ENCODE assay signal across 22 mouse cellular contexts in genomic region chr5:104538612-104539011, GRCm38 (mm10). TPM values are rescaled to one million over a fixed set of nuclear protein-coding genes. Genes with fewer than 3 reads are reported as not detected.
A peak's percentile ranks its signal among the peaks of the same experiment; 100 is the strongest.
DNase-seq lines count a peak whose midpoint lies in the region; ATAC-seq and TF ChIP-seq lines count a peak whose summit lies in the region.
"Had no signal": no experiment of that assay in that cellular context is flagged by ENCODE, and none has a peak within 500 bp of the region (broad histone marks: within the 10 kb centered on the region; RNA-seq: fewer than 3 reads in every experiment).

No protein-coding gene starts in this region.

- no peak for TF ChIP-seq POLR2A in brain, embryonic 14.5 days (IDR thresholded peaks at IDR 0.05; ENCODE audit: borderline replicate concordance, extremely low read depth, insufficient read depth, insufficient read length, poor library complexity, severe bottlenecking)

- H3K9me3 ChIP-seq in forebrain, embryonic 13.5 days (replicated peaks) = peaks cover 3% of the 10 kb centered on the region; the same call in 1 of the 2 replicates
- H3K9me3 ChIP-seq in forebrain, embryonic 12.5 days = no peaks in the 10 kb centered on the region
- no peaks in the 10 kb centered on the region for H3K9me3 ChIP-seq in hindbrain, postnatal 0 days (ENCODE audit: low read length)
- H3K9me3 ChIP-seq in hindbrain, embryonic 11.5 days (ENCODE audit: control insufficient read depth, low read length) = no peaks in the 10 kb centered on the region
- H3K9me3 ChIP-seq in limb, embryonic 10.5 days (replicated peaks) = no peaks in the 10 kb centered on the region
- H3K9me3 ChIP-seq: embryonic facial prominence, embryonic 13.5 days; hindbrain, embryonic 15.5 days; limb, embryonic 13.5 days had no signal

- H3K4me1 ChIP-seq in forebrain, embryonic 13.5 days = peaks cover 6% of the 10 kb centered on the region; the same call in 1 of the 2 replicates
- H3K4me1 ChIP-seq in forebrain, embryonic 12.5 days = 0 out of 2 replicates have a peak, but pooled peaks cover 2% of the 10 kb centered on the region
- no peaks in the 10 kb centered on the region for H3K4me1 ChIP-seq in hindbrain, postnatal 0 days (ENCODE audit: insufficient read depth, low read length)
- H3K4me1 ChIP-seq in hindbrain, embryonic 11.5 days (replicated peaks; ENCODE audit: control insufficient read depth, insufficient read depth, low read length) = no peaks in the 10 kb centered on the region
- H3K4me1 ChIP-seq in limb, embryonic 10.5 days = no peaks in the 10 kb centered on the region
- H3K4me1 ChIP-seq: embryonic facial prominence, embryonic 13.5 days; hindbrain, embryonic 15.5 days; limb, embryonic 13.5 days had no signal

- H3K27me3 ChIP-seq in forebrain, embryonic 13.5 days = no peaks in the 10 kb centered on the region
- H3K27me3 ChIP-seq in forebrain, embryonic 12.5 days = no peaks in the 10 kb centered on the region
- H3K27me3 ChIP-seq in hindbrain, postnatal 0 days (ENCODE audit: insufficient read depth, low read length) = no peaks in the 10 kb centered on the region
- no peaks in the 10 kb centered on the region for H3K27me3 ChIP-seq in hindbrain, embryonic 11.5 days (ENCODE audit: control insufficient read depth, insufficient read depth, low read length)
- no peaks in the 10 kb centered on the region for H3K27me3 ChIP-seq in limb, embryonic 10.5 days (ENCODE audit: low read depth, poor library complexity, severe bottlenecking)
- H3K27me3 ChIP-seq: embryonic facial prominence, embryonic 13.5 days; hindbrain, embryonic 15.5 days; limb, embryonic 13.5 days had no signal

- 75% methylated on average over 1 of the region's 1 CpGs for WGBS in forebrain, embryonic 13.5 days
- 77% methylated on average over 1 of the region's 1 CpGs for WGBS in forebrain, embryonic 12.5 days
- WGBS in hindbrain, postnatal 0 days = 63% methylated on average over 1 of the region's 1 CpGs
- WGBS in hindbrain, embryonic 11.5 days = 94% methylated on average over 1 of the region's 1 CpGs
- 97% methylated on average over 1 of the region's 1 CpGs for WGBS in limb, embryonic 10.5 days

- no peak overlapping the region for H3K4me2 ChIP-seq in forebrain, embryonic 13.5 days
- no peak overlapping the region for H3K4me2 ChIP-seq in forebrain, embryonic 12.5 days
- no peak overlapping the region for H3K4me2 ChIP-seq in hindbrain, postnatal 0 days (ENCODE audit: low read depth, low read length)
- no peak overlapping the region for H3K4me2 ChIP-seq in hindbrain, embryonic 11.5 days (replicated peaks; ENCODE audit: low read depth, low read length)
- H3K4me2 ChIP-seq: embryonic facial prominence, embryonic 13.5 days; heart, embryonic 11.5 days; hindbrain, embryonic 15.5 days; limb, embryonic 13.5 days had no signal

- no peak overlapping the region for H3K27ac ChIP-seq in forebrain, embryonic 13.5 days
- no peak overlapping the region for H3K27ac ChIP-seq in forebrain, embryonic 12.5 days
- H3K27ac ChIP-seq in hindbrain, postnatal 0 days = no peak overlapping the region
- no peak overlapping the region for H3K27ac ChIP-seq in hindbrain, embryonic 11.5 days (ENCODE audit: low read depth, low read length)
- no peak overlapping the region for H3K27ac ChIP-seq in limb, embryonic 10.5 days
- H3K27ac ChIP-seq: embryonic facial prominence, embryonic 13.5 days; gastrocnemius, adult 2 months; hindbrain, embryonic 15.5 days; limb, embryonic 13.5 days; liver, embryonic 14.5 days had no signal

- intact Hi-C loops in left cerebral cortex, postnatal 36 days (cut with DNase I) = no loop called here

- TF ChIP-seq CTCF in hindbrain, postnatal 0 days (IDR thresholded peaks at IDR 0.05; ENCODE audit: low read depth) = no peak
- no peak for TF ChIP-seq CTCF in brain, embryonic 14.5 days (IDR thresholded peaks at IDR 0.05; ENCODE audit: borderline replicate concordance, extremely low read depth, insufficient read depth, insufficient read length)

- no peak overlapping the region for H3K4me3 ChIP-seq in forebrain, embryonic 13.5 days
- H3K4me3 ChIP-seq in forebrain, embryonic 12.5 days (replicated peaks) = no peak overlapping the region
- no peak overlapping the region for H3K4me3 ChIP-seq in hindbrain, postnatal 0 days (ENCODE audit: low read length)
- H3K4me3 ChIP-seq in hindbrain, embryonic 11.5 days (ENCODE audit: low read depth, low read length) = no peak overlapping the region
- H3K4me3 ChIP-seq in limb, embryonic 10.5 days = no peak overlapping the region
- H3K4me3 ChIP-seq: embryonic facial prominence, embryonic 13.5 days; gastrocnemius, adult 2 months; hindbrain, embryonic 15.5 days; limb, embryonic 13.5 days had no signal

- H3K9ac ChIP-seq in forebrain, embryonic 13.5 days = no peak overlapping the region
- H3K9ac ChIP-seq in forebrain, embryonic 12.5 days = no peak overlapping the region
- no peak overlapping the region for H3K9ac ChIP-seq in hindbrain, postnatal 0 days (replicated peaks; ENCODE audit: low read length)
- no peak overlapping the region for H3K9ac ChIP-seq in hindbrain, embryonic 11.5 days (ENCODE audit: low read depth, low read length)
- H3K9ac ChIP-seq: embryonic facial prominence, embryonic 13.5 days; hindbrain, embryonic 15.5 days; limb, embryonic 13.5 days; liver, embryonic 14.5 days had no signal

- peak; percentile 57; the same call in 1 of the 2 replicates for ATAC-seq in forebrain, embryonic 13.5 days
- no peak for ATAC-seq in forebrain, embryonic 12.5 days (ENCODE audit: low FRiP score)
- ATAC-seq in hindbrain, postnatal 0 days = no peak
- ATAC-seq in hindbrain, embryonic 11.5 days (ENCODE audit: low FRiP score) = no peak

- H3K36me3 ChIP-seq in forebrain, embryonic 13.5 days (ENCODE audit: poor library complexity, severe bottlenecking) = peaks cover 69% of the 10 kb centered on the region
- H3K36me3 ChIP-seq in forebrain, embryonic 12.5 days (replicated peaks) = peaks cover 66% of the 10 kb centered on the region
- H3K36me3 ChIP-seq in hindbrain, postnatal 0 days (ENCODE audit: insufficient read depth, low read length) = peaks cover 30% of the 10 kb centered on the region
- H3K36me3 ChIP-seq in hindbrain, embryonic 11.5 days (ENCODE audit: control insufficient read depth, insufficient read depth, low read length) = 0 out of 2 replicates have a peak, but pooled peaks cover 3% of the 10 kb centered on the region
- peaks cover 95% of the 10 kb centered on the region for H3K36me3 ChIP-seq in limb, embryonic 10.5 days

- DNase-seq in hindbrain, postnatal 0 days (ENCODE audit: low spot score) = peak; percentile 4
- DNase-seq in hindbrain, embryonic 11.5 days (ENCODE audit: low spot score) = no peak
- peak; percentile 53 for DNase-seq in brain, embryonic 14.5 days (ENCODE audit: low read depth)
- DNase-seq in cerebellum, postnatal 14 days = peak; percentile 32 to 42
- no peak for DNase-seq in left cerebral cortex, postnatal 36 days (ENCODE audit: low spot score in 2 of 2)
- DNase-seq in limb, embryonic 10.5 days (ENCODE audit: low spot score) = no peak
- DNase-seq: gastrocnemius, adult 2 months; gastrocnemius, postnatal 36 days; heart, adult 18-20 months; heart, postnatal 36 days; kidney, adult 2 months; kidney, postnatal 36 days; lung, adult 2 months; lung, postnatal 14 days; midbrain, embryonic 14.5 days had no signal

RNA-seq across cellular contexts. Expression of gene BC005561, which starts 30.5 kb away (rescaled TPM):
- polyA plus RNA-seq in forebrain, embryonic 13.5 days (2015; fragmentation: Nextera tagmentation; extraction: Ambion mirVana) = 16.2 and 17.0 TPM in 2 replicates
- 17.2 and 17.5 TPM in 2 replicates for polyA plus RNA-seq in forebrain, embryonic 12.5 days (2016; fragmentation: Nextera tagmentation; extraction: Ambion mirVana)
- total RNA-seq in hindbrain, postnatal 0 days (2014; rRNA removed) = 2.9 and 4.3 TPM in 2 replicates
- polyA plus RNA-seq in hindbrain, postnatal 0 days (2015; fragmentation: Nextera tagmentation; extraction: Ambion mirVana) = 8.9 and 9.4 TPM in 2 replicates
- polyA plus RNA-seq in hindbrain, embryonic 11.5 days (2014; fragmentation: Nextera tagmentation; extraction: Ambion mirVana) = 17.5 and 21.6 TPM in 2 replicates
- 3.7 and 4.0 TPM in 2 replicates for polyA plus RNA-seq in brain, embryonic 14.5 days (2012; rRNA removed)
- total RNA-seq in left cerebral cortex, postnatal 36 days (2021) = 10 to 100 TPM; 11.4 to 16.6 TPM
- polyA plus RNA-seq in limb, embryonic 10.5 days (2016; fragmentation: Nextera tagmentation; extraction: Ambion mirVana) = 12.1 and 14.6 TPM in 2 replicates

Comparison
In these comparisons a context has a peak if more than half of its experiments do, and no peak if none do; other contexts are left out.
1. DNase-seq: peak in hindbrain, postnatal 0 days (single experiment), brain, embryonic 14.5 days (single experiment) and cerebellum, postnatal 14 days (2 of 2); none in hindbrain, embryonic 11.5 days (single experiment), left cerebral cortex, postnatal 36 days (0 of 2) and limb, embryonic 10.5 days (single experiment).